Mouse (Mus musculus) central nervous system, embryonic 18 days (tissue): ENCODE measurements around the gene Drap1. TPM values are rescaled to one million over a fixed set of nuclear protein-coding genes. Genes with fewer than 3 reads are reported as not detected.

Experiments used
- polyA plus RNA-seq: library from polyadenylated mRNA; depleted of rRNA; stranded (reverse); fragments of >200 nt; gene quantifications from 2 replicates; pipeline ENCODE4 v1.2.3, GENCODE M21; 2012; rRNA removed

The Drap1 gene
- 280 and 282 TPM in 2 replicates for polyA plus RNA-seq

GRCm38 (mm10) chr19:5424782-5425741, at the start of gene Drap1, which contains the start of gene AI837181:
Drap1 (minus strand) TSS chr19:5424979.
AI837181 (plus strand) TSS chr19:5425144.

GRCm38 (mm10) chr19:5473720-5474119, 48.9 kb upstream of the Drap1 start, which contains the start of gene Efemp2:
Efemp2 (plus strand) TSS chr19:5473954.

GRCm38 (mm10) chr19:5468374-5468773, 43.6 kb upstream of the Drap1 start, which contains the start of gene Ctsw:
Ctsw (minus strand) TSS chr19:5468507.

GRCm38 (mm10) chr19:5460465-5460911, 35.7 kb upstream of the Drap1 start, which contains the start of gene Fibp:
Fibp (plus strand) TSS chr19:5460615.

GRCm38 (mm10) chr19:5457746-5458442, 33.1 kb upstream of the Drap1 start, which contains the start of gene Ccdc85b:
Ccdc85b (minus strand) TSS chr19:5457894.

GRCm38 (mm10) chr19:5447515-5448353, 23.0 kb upstream of the Drap1 start, which contains the start of gene Fosl1:
Fosl1 (plus strand) TSS chr19:5447547.

GRCm38 (mm10) chr19:5402293-5402692, 22.5 kb downstream of the Drap1 start, which contains the start of gene Tsga10ip:
Tsga10ip (minus strand) TSS chr19:5402526.

GRCm38 (mm10) chr19:5388588-5389242, 36.1 kb downstream of the Drap1 start, which contains the start of gene Sart1:
Sart1 (minus strand) TSS chr19:5388703.

Other genes with a start within 250 kb of the Drap1 start
- 50.6 and 57.1 TPM in 2 replicates for gene Pacs1, start 151.9 kb downstream of the Drap1 start, polyA plus RNA-seq
- 142 and 151 TPM in 2 replicates for gene Sf3b2, start 129.5 kb downstream of the Drap1 start, polyA plus RNA-seq
- gene Gal3st3, start 126.6 kb downstream of the Drap1 start, polyA plus RNA-seq, result 38.8 and 47.3 TPM in 2 replicates
- gene Catsper1, start 89.2 kb downstream of the Drap1 start, polyA plus RNA-seq, result not detected in 2 replicates
- gene Cst6, start 75.4 kb downstream of the Drap1 start, polyA plus RNA-seq, result 4.0 and 5.6 TPM in 2 replicates
- 28.7 and 30.5 TPM in 2 replicates for gene Eif1ad, start 58.2 kb downstream of the Drap1 start, polyA plus RNA-seq
- 233 and 237 TPM in 2 replicates for gene Banf1, start 57.8 kb downstream of the Drap1 start, polyA plus RNA-seq
- 49.1 and 51.8 TPM in 2 replicates for gene Sart1, start 36.3 kb downstream of the Drap1 start, polyA plus RNA-seq
- gene Tsga10ip, start 22.5 kb downstream of the Drap1 start, polyA plus RNA-seq, result not detected in 2 replicates
- gene AI837181, start 165 bp upstream of the Drap1 start, polyA plus RNA-seq, result 73.3 and 80.7 TPM in 2 replicates
- gene Fosl1, start 22.6 kb upstream of the Drap1 start, polyA plus RNA-seq, result 0.04 and 0.43 TPM in 2 replicates
- 13.9 and 14.0 TPM in 2 replicates for gene Ccdc85b, start 32.9 kb upstream of the Drap1 start, polyA plus RNA-seq
- 180 and 186 TPM in 2 replicates for gene Fibp, start 35.6 kb upstream of the Drap1 start, polyA plus RNA-seq
- 1.4 and 2.1 TPM in 2 replicates for gene Ctsw, start 43.5 kb upstream of the Drap1 start, polyA plus RNA-seq
- 44.4 and 44.9 TPM in 2 replicates for gene Efemp2, start 49.0 kb upstream of the Drap1 start, polyA plus RNA-seq
- gene Mus81, start 63.4 kb upstream of the Drap1 start, polyA plus RNA-seq, result 58.1 and 60.9 TPM in 2 replicates
- gene Cfl1, start 65.5 kb upstream of the Drap1 start, polyA plus RNA-seq, result 1,742 and 1,884 TPM in 2 replicates
- gene 1700020D05Rik, start 78.8 kb upstream of the Drap1 start, polyA plus RNA-seq, result 3.7 and 4.2 TPM in 2 replicates
- 123 and 125 TPM in 2 replicates for gene Snx32, start 85.6 kb upstream of the Drap1 start, polyA plus RNA-seq
- gene Ovol1, start 135.7 kb upstream of the Drap1 start, polyA plus RNA-seq, result 0.08 and 0.28 TPM in 2 replicates
- gene Ap5b1, start 143.0 kb upstream of the Drap1 start, polyA plus RNA-seq, result 2.4 and 3.0 TPM in 2 replicates
- gene Rnaseh2c, start 176.9 kb upstream of the Drap1 start, polyA plus RNA-seq, result 56.0 and 58.7 TPM in 2 replicates
- gene Kat5, start 185.3 kb upstream of the Drap1 start, polyA plus RNA-seq, result 152 and 153 TPM in 2 replicates
- gene Rela, start 212.5 kb upstream of the Drap1 start, polyA plus RNA-seq, result 31.6 and 36.0 TPM in 2 replicates
- 26.9 and 30.9 TPM in 2 replicates for gene Sipa1, start 238.7 kb upstream of the Drap1 start, polyA plus RNA-seq